Mouse (Mus musculus) hindbrain, embryonic 16.5 days (tissue): ENCODE results near the gene Atl1. TPM values are rescaled to one million over a fixed set of nuclear protein-coding genes. Genes with fewer than 3 reads are reported as not detected.
A peak's percentile ranks its signal among the peaks of the same experiment; 100 is the strongest.

ENCODE experiments used
- ATAC-seq: fragments of 200-750 bp; cut with Nextera tagmentation; 2 replicates; pipeline ENCODE4 v1.8.0; 2017; ENCODE audit warnings: moderate TSS enrichment, moderate library complexity
- H3K27ac ChIP-seq: fragments of 300-500 bp; sonication (generic); 2 replicates; pipeline ENCODE4 v1.5.1; 2014; ENCODE audit warnings: low read depth, mild to moderate bottlenecking, control low read depth, low read length, moderate library complexity
- H3K27me3 ChIP-seq: fragments of 300-500 bp; sonication (generic); replicated peaks from 2 replicates; pipeline ENCODE4 v1.6.1; 2014; ENCODE audit warnings: low read length; ENCODE audit not compliant: control insufficient read depth, insufficient read depth
- H3K36me3 ChIP-seq: fragments of 300-500 bp; sonication (generic); 2 replicates; pipeline ENCODE4 v1.6.1; 2014; ENCODE audit warnings: mild to moderate bottlenecking, low read length, moderate library complexity, mixed read lengths; ENCODE audit not compliant: control insufficient read depth, insufficient read depth
- H3K4me1 ChIP-seq: fragments of 300-500 bp; sonication (generic); 2 replicates; pipeline ENCODE4 v1.6.1; 2014; ENCODE audit warnings: low read depth, low read length; ENCODE audit not compliant: control insufficient read depth, insufficient read depth
- H3K4me2 ChIP-seq: fragments of 300-500 bp; sonication (generic); 2 replicates; pipeline ENCODE4 v1.6.1; 2014; ENCODE audit warnings: mild to moderate bottlenecking, low read length, control low read depth, moderate library complexity
- H3K4me3 ChIP-seq: fragments of 300-500 bp; sonication (generic); 2 replicates; pipeline ENCODE4 v1.5.1; 2014; ENCODE audit warnings: mild to moderate bottlenecking, low read length, control low read depth, moderate library complexity
- H3K9ac ChIP-seq: fragments of 300-500 bp; sonication (generic); 2 replicates; pipeline ENCODE4 v1.6.1; 2014; ENCODE audit warnings: low read depth, mild to moderate bottlenecking, control low read depth, low read length, moderate library complexity
- H3K9me3 ChIP-seq: fragments of 300-500 bp; sonication (generic); 2 replicates; pipeline ENCODE4 v1.6.1; 2014; ENCODE audit warnings: mild to moderate bottlenecking, low read length, moderate library complexity; ENCODE audit not compliant: control insufficient read depth
- WGBS: fragments of 180-500 bp; shearing (Covaris S2); extraction: QIAGEN DNeasy Blood & Tissue Kit; methylation state at CpG from one replicate; pipeline ENCODE4 v1.1.7; 2014; 5-methylcytosine and 5-hydroxymethylcytosine counted together
- polyA plus RNA-seq: library from polyadenylated mRNA; unstranded; fragments of >200 nt; fragmentation: Nextera tagmentation; extraction: Ambion mirVana; gene quantifications from 2 replicates; pipeline ENCODE4 v1.2.1, GENCODE M21; 2015

Gene Atl1
- 159 and 167 TPM in 2 replicates for polyA plus RNA-seq

GRCm38 (mm10) chr12:69892371-69893251, at the start of gene Atl1, which contains the start of gene Map4k5:
Gene Atl1 (plus strand): TSS chr12:69892614.
Gene Map4k5 (minus strand): TSS chr12:69893200.
- H3K9ac ChIP-seq = peak within 1 kb of the TSS; percentile 95
- WGBS = under 1% methylated on average over 86 of the region's 118 CpGs
- H3K27ac ChIP-seq = peak within 1 kb of the TSS; percentile 96
- peak; percentile 97 for ATAC-seq
- peak within 1 kb of the TSS; percentile 84 for H3K4me3 ChIP-seq
- H3K4me2 ChIP-seq = peak within 1 kb of the TSS; percentile 84
- no peaks in the 10 kb centered on the region for H3K9me3 ChIP-seq
- no peaks in the 10 kb centered on the region for H3K36me3 ChIP-seq
- H3K4me1 ChIP-seq = peaks cover 24% of the 10 kb centered on the region
- no peaks in the 10 kb centered on the region for H3K27me3 ChIP-seq

- Histone ChIP-seq H3K9ac (no peak overlapping the region), H3K4me1 (peaks cover 3% of the 10 kb centered on the region), H3K36me3 (peaks cover 9% of the 10 kb centered on the region; the same call in 1 of the 2 replicates), H3K27ac (peak overlapping the region; percentile 24; the same call in 1 of the 2 replicates), H3K4me2 (no peak overlapping the region), H3K4me3 (no peak overlapping the region), H3K9me3 (no peaks in the 10 kb centered on the region), H3K27me3 (no peaks in the 10 kb centered on the region)
- ATAC-seq = peak; percentile 87
- 45% methylated on average over 19 of the region's 19 CpGs for WGBS
These were observed 48.6 kb upstream of the Atl1 start for GRCm38 (mm10) chr12:69843531-69844445.

GRCm38 (mm10) chr12:69845722-69846121, 46.7 kb upstream of the Atl1 start:
- Histone ChIP-seq H3K36me3 (peaks cover 13% of the 10 kb centered on the region), H3K9me3 (no peaks in the 10 kb centered on the region), H3K27ac (no peak overlapping the region), H3K4me2 (no peak overlapping the region), H3K27me3 (no peaks in the 10 kb centered on the region), H3K4me1 (peaks cover 3% of the 10 kb centered on the region), H3K4me3 (no peak overlapping the region), H3K9ac (no peak overlapping the region)
- ATAC-seq = no peak
- 90% methylated on average over 9 of the region's 9 CpGs for WGBS

GRCm38 (mm10) chr12:69846499-69846898, 45.9 kb upstream of the Atl1 start:
- Histone ChIP-seq H3K4me3 (no peak overlapping the region), H3K36me3 (peaks cover 11% of the 10 kb centered on the region), H3K27ac (no peak overlapping the region), H3K4me1 (peaks cover 3% of the 10 kb centered on the region), H3K9me3 (no peaks in the 10 kb centered on the region), H3K9ac (no peak overlapping the region), H3K27me3 (no peaks in the 10 kb centered on the region), H3K4me2 (no peak overlapping the region)
- WGBS = 94% methylated on average over 9 of the region's 9 CpGs
- no peak for ATAC-seq

GRCm38 (mm10) chr12:69848083-69848878, 44.1 kb upstream of the Atl1 start:
- no peaks in the 10 kb centered on the region for H3K9me3 ChIP-seq
- peaks cover 12% of the 10 kb centered on the region for H3K36me3 ChIP-seq
- no peaks in the 10 kb centered on the region for H3K27me3 ChIP-seq
- 90% methylated on average over 12 of the region's 12 CpGs for WGBS
- H3K4me1 ChIP-seq = peaks cover 3% of the 10 kb centered on the region
- no peak overlapping the region for H3K4me3 ChIP-seq
- no peak overlapping the region for H3K4me2 ChIP-seq
- no peak overlapping the region for H3K9ac ChIP-seq
- no peak for ATAC-seq
- no peak overlapping the region for H3K27ac ChIP-seq

GRCm38 (mm10) chr12:69852288-69852687, 40.1 kb upstream of the Atl1 start:
- no peaks in the 10 kb centered on the region for H3K4me1 ChIP-seq
- H3K27me3 ChIP-seq = no peaks in the 10 kb centered on the region
- peaks cover 14% of the 10 kb centered on the region for H3K36me3 ChIP-seq
- H3K9me3 ChIP-seq = no peaks in the 10 kb centered on the region
- H3K4me2 ChIP-seq = no peak overlapping the region
- H3K4me3 ChIP-seq = no peak overlapping the region
- no peak overlapping the region for H3K9ac ChIP-seq
- 81% methylated on average over 9 of the region's 9 CpGs for WGBS
- no peak overlapping the region for H3K27ac ChIP-seq
- no peak for ATAC-seq

- no peak overlapping the region for H3K9ac ChIP-seq
- no peaks in the 10 kb centered on the region for H3K27me3 ChIP-seq
- no peaks in the 10 kb centered on the region for H3K9me3 ChIP-seq
- 91% methylated on average over 11 of the region's 11 CpGs for WGBS
- no peak overlapping the region for H3K4me2 ChIP-seq
- no peak overlapping the region for H3K27ac ChIP-seq
- H3K36me3 ChIP-seq = peaks cover 14% of the 10 kb centered on the region
- no peaks in the 10 kb centered on the region for H3K4me1 ChIP-seq
- H3K4me3 ChIP-seq = no peak overlapping the region
- ATAC-seq = no peak
These were observed 39.0 kb upstream of the Atl1 start for GRCm38 (mm10) chr12:69853387-69853786.

- H3K4me1 ChIP-seq = no peaks in the 10 kb centered on the region
- peaks cover 13% of the 10 kb centered on the region for H3K36me3 ChIP-seq
- 92% methylated on average over 2 of the region's 2 CpGs for WGBS
- ATAC-seq = no peak
- no peak overlapping the region for H3K27ac ChIP-seq
- no peak overlapping the region for H3K4me2 ChIP-seq
- H3K9me3 ChIP-seq = no peaks in the 10 kb centered on the region
- H3K4me3 ChIP-seq = no peak overlapping the region
- H3K27me3 ChIP-seq = no peaks in the 10 kb centered on the region
- H3K9ac ChIP-seq = no peak overlapping the region
These were observed 38.5 kb upstream of the Atl1 start for GRCm38 (mm10) chr12:69853942-69854341.
